Mouse (Mus musculus) spleen, adult 18-20 months (tissue): Measurements from ENCODE around the gene Vezt.

ENCODE experiments used
- DNase-seq, 2 experiments: peaks; one replicate each; pipeline ENCODE4 v3.0.0; 2022; ENCODE audit warnings: mixed read lengths in 2 of 2

The Vezt gene

DNA sequence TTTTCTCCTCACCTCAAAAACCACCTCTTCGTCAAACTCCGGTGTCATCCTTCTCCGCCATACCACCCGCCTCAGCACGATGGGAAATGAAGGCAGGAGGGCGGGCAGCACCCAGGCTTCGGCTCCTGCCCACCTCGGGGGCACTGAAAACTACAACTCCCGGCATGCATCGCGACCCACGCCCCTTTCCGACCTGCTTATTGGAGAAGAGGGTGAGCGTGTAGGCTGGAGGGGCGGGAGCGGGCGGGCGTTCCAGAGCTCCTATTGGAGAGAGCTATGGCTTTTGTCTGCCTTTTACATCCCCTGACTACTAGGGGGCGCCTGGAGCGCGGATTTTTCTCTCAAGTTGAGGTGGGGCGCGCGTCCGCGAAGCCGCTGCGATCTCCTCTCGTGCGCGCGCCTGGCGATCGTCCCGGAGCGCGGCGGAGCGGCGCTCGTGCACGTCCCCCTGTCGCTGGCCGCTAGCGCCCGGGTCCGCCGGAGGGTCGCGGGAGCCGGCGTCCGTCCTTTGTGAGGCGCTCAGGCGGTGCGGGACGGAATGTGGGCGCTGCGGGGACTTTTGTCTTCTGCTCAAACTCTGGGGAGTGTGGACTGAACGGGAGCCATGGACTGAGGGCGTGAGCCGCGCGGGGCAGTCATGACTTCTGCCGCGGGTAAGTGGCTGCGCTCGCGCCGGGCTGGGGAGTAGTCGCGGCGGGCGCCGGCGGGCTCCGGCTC, at the start of gene Vezt, which contains the start of gene Fgd6:
Vezt (minus strand) TSS at position 160 of the 717 bp plus-strand sequence.
Fgd6 (plus strand) TSS at position 344 of the 717 bp plus-strand sequence.
- peak; percentile 97 to 99 for DNase-seq

DNA sequence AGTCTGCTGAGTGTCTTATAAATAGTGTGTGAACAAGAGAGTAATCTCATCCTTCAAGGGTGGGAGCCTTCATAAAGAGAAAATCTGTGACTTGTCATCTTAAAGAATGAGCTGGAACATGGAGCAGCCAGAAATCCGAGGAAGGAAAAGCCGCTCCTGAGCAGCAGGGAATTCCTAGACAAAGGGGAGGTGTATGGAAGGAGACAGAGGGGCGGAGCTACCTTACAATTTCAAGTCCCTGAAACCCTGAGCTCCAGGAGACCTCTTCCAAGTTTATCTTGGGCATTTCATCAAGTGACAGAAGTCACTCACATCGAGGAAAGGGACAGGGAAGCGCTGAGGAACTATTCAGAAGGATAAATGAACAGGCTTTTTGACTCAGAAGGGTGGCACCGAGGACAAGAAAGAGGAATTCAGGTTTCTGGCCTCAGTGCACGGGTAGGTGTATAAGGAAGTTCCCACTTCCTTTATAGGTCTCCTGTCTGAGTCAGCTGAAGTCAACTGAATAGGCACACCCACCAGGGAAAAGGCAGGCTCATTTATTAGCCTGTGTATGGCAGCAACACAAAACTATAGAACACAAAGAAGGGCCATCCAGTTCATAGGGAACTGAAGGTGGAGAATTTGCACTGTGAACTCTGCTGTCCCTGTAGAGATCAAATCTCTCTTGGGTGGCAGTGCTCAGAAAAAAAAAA, 46.6 kb upstream of the Vezt start:
- DNase-seq, result no peak

DNA sequence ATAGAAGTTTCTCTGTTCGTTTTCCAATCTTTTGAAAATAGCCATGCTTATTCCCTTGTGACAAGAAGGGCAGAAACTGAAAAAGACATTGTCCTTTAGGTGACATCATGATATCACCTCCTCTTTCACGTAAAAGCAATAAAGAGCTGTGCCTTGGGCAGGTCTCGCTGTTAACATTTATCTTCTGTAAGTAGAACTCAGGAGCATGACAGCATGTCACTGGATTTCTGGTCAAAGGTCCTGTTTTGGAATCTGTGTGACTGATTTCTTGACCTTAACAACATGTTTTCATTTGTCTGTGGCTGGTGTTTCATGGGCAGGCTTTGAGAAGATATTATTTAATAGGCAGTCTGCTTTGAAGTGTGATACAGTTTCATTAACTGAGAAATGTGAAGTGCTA, 45.1 kb upstream of the Vezt start:
- no peak for DNase-seq

DNA sequence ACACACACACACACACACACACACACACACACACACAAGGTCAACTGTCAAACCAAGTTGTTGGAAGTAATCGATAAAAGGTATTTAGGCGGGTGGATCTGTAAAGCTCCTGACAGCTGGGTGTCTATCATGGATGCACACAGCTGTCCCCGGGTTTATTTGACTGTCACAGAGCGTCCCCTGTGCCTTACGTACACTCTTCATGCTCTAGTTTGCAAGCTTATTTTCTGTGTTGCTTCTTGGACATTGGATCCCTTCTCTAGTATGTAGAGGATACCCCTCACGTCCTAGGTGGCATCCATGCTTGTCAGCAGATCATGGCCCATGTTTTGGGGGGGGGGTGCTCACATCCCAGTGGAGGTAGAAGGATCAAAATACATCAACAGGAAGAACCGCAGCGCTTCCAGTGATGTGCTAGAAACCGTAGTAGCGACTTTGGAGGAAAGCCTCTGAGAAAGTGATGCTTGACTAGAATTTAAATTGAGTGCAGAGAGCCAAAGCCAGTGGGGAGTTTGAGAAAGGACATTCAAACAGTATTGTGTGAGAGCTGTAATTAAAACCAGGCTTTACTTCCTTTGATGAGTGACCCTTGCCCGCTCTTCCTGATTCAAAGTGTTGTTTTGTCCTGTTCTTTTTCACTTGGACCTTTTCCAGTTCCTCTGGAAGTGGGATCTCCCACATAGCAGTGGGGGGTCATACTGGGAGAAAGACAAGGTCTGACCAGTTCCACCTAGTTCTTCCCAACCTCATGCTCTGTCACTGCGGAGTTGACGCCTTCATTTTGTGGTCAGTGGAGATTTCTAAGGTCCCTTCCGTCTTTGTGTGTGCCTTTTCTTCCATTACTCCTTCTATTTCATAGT, 41.6 kb upstream of the Vezt start:
- no peak for DNase-seq

DNA sequence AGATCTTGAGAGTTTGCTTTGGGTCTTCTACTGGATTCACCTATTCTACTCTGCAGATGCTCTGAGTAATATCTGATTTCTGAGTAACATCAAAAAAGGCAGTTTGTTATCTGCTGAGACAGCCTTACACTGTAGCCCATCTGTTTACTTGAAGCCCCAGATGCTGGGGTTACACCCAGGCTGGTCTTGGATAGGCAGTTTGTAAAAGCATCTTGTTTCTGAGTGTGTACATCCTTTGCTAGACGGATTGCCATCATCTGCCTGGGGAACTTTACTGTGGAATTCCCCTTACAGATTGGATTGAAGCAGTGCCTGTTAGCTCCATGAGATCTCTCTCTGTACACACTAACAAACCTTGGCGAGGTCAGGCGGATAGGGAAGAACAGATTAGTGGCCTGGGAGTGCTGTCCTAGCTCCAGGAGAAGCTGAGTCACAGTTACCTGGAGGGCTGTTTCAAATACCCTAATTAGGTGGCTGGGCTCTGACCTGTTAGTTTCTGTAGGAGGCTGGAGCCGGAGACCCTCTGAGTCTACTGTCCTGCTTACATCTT, 37.4 kb upstream of the Vezt start:
- DNase-seq, result no peak

DNA sequence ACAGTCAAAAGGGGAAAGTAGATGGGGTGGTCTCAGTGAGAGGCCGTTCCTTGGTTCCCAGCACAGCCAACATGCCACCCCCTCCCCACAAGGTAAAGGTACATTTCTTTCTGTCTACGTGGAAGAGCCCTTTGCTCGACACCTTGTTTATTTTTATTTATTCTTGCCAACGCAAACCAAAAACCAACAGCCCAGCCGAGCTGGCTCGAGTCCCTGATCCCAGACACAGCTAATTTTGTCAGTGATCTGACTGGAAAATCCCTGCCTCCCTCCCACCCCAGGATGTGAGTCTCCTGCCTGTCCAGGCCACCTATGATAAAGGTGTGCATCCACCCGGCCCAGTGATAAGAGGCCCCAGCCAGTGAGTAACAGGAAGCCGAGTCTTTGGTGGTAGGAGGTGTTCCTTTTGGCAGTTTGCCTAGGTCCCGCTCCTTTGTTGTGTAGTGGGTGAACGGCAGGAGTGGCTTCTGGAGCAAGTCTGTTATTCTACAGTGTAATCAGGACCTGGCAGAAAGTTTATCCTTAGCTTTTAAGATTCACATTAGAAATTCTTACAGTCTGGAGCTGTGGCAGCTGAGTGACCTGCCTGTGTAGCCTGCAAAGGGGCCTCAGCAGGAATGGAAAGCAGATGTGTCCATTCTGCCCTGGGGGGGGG, 36.8 kb upstream of the Vezt start:
- no peak for DNase-seq

DNA sequence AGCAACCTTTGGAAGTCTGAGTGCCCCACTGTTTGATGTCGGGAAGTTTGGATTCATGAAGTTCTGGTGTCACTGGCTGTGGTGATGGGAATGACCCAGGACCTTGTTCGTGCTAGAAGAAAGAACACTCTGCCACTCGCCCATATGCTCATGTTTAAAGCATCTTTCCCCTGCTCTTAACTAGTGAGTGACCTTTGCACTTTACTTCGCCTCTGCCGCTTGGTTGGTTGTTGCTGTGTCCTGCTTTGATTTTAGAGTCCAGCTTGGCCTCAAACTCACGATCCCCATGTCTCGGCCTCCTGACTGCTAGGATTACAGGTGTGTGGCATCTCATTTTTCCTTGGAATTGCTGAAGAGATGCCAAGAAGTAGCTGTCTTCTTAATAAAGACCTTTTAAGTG, 36.0 kb upstream of the Vezt start:
- no peak for DNase-seq

DNA sequence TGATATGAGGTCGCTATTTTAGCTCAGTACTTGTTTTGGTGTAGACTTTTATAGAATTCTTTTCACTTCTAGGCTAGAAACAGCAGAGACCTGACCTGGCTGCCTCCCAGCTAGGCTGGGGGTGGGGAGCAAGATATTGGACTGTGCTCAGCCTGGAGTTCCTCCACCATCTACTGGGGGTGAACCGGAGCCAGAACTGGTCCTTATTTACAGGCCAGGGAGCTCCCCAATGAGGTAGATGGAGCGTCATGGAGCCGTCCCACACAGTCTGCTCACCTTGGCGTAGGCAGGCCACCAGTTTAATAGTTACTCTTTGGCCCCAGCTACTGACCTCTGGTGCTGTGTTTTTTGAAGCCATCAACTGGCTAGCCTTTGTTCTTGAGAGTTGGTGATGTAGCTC, 33.1 kb upstream of the Vezt start:
- DNase-seq, result no peak

DNA sequence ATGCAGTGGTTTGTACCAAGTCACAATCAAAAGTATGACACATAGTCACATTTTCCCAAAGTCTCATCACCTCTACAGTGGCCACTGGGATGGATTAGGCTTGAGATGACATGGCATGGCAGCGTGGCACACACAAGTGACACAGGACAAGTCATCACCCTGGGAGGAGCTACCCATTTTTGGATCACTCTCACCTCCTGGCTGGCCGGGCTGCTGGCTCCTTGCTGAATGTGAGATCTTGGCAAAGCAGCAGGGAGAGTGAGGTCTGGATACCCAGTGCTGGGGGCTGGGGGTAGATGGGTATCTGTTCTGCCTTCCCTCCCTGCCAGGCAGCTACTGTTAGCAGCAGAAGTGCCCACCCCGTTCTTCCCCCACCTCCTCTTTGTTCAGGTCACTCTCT, 31.3 kb upstream of the Vezt start:
- no peak for DNase-seq

DNA sequence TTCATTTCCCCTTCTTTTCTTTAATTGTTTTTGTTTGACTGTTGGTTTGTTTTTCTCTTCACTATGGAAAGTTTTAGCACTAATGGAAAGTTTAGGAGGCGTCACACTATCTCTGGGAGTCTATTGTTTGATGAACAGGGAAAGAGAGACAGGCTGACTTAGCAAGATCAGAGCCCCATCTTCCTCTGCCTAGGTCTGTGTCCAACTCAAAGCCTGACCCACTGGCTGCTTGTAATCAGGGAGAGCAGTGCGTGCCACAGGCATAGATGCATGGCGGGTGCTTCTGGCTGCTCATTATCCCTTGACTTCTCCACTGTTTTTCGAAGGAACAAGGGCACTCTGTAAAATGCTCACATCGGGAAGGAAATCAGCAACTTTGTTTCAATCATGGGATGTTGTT, 26.7 kb upstream of the Vezt start:
- DNase-seq, result no peak

DNA sequence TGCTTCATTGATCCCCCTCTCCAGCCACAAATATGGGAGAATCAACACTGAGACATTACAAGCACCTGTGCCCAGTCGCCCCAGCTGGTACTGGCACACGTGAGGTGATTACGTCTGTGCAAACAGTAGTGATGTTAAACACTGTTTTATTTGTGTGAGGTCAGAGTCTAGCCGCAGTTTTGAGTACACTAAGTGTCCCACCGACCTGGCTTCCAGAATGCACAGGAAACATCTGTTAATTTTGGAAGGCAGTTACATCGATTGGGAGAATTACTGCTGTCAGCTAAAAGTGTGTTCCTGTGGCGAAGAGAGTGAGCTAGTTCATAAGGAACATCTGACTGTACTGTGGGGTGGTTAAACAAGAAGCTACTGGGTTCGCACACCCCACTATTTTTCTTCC, 24.6 kb upstream of the Vezt start:
- DNase-seq, result no peak

DNA sequence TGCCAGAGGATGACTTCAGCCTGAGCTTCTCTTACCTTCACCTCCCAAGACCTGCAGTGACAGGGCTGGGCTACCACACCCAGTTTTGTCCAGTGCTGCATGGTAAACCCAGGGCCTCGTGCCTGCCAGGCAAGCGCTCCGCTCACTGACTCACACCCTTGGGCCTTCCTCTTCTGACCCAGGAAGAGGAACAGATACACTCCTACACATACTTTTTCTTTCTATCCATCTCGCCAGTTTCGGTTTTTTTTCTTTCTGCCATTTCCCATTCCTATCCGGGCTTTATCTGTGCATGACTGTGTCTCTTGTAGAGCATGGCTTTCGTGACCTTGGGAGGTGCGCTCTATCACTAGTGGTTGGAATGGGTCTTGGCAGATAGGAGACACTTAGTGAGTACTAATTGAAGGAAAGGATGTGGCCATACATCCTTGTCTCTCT, 24.0 kb upstream of the Vezt start:
- no peak for DNase-seq

DNA sequence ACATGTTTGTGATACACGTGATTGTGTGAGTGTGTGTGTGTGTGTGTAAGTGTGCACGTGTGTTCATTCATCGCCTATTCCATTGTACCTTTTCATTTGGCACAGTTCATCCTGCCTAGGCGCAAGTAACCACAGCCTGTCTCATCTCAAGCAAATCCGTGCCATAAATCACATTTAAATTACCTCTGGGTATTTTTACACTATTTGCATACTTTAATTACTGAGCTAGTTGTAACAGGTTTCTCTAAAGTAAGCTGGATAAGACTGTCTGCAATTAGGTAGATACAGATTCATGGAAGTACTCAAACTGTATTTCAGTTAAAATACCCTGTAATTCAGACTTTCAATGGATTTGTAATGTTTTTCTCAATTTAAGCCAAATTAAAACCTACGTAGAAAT, 20.9 kb upstream of the Vezt start:
- DNase-seq, result no peak

DNA sequence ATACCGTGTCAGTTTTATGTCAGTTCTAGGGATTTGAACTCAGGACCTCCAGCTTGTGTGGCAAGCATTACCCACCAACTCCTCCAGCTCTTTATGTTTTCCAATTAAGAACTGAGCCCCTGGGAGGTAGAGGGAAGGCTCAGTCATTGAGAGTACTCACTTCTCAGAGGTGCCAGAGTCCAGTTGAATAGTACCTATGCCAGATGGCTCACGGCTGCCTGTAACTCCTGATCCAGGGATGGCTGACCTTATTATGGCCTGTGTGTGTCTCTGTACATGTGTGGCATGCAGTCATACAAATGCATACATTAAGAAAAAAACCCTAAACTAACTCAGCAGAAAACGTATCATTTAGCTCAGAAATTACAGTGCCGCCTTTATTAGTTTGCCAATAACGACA, 15.1 kb upstream of the Vezt start:
- DNase-seq, result no peak

DNA sequence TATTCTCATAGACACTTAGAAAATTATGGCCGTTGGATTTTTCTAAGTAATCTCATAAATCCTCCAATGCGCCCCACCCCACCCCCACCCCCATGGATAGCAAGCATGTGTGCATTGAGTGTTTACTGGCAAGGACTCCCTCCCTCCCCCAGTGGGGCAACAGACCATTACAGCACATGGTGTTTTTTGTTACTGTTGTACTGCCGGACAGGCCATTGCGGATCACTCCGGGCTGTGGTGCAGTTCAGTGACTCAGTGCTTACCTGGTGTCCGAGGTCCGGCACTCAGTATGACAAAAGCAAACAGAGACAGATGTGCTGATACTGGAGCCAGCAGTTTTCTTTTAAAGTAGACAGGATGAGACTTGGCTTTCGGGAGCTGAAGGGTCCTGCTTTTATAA, 13.5 kb upstream of the Vezt start:
- no peak for DNase-seq

DNA sequence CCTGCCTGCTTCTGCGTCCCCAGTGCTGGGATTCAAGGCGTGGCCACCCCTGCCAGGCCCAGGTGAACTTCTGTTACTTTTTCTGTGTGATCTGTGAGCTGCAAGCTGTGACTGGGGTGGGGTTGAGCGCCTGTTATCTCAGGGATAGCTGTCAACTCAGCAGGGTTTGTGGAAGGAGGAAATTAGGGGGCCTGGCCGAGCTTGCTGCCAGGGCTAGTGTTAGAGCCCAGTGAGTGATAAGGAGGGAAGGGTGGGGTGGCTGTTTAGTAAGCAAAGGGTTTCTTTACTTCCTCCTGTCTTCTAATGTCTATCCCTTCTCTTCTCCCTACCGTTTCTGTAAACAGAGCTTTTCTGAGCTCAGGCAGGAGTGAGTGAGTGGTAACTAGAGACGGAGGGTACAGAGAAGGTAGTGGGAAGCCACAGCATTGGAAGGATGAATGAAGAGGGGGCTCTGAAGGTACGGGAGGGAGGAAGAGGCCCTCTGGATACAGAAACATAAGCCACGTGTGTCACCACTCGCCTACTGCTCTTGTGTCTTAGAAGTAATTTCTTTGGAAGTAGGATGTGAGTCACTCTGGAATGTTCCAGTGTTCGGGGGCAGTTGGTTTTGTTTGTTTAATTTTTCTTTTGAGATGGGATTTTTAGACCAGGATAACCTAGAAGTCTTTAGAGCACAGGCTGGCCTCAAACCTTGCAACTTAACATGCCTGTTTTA, 12.4 kb upstream of the Vezt start:
- DNase-seq, result no peak

DNA sequence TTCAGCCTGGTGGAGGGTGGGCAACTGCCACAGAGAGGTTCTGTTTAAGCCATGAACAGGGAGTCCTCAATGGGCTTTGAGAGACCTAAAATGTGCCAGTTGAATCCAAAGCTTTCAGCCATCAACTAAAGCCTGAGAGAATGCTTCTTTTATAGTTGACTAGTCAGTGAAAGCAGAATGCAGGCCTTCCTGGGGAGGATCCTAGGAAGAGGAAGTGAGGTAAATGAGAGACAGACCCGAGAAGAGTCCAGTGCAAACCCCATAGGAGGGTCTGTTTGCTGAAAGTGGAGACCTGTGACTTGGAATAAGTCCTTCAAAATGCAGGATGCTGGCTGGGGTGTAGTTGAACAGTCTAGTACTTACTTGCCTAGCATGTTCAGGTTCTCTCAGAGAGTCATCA, 11.4 kb upstream of the Vezt start:
- DNase-seq, result no peak

DNA sequence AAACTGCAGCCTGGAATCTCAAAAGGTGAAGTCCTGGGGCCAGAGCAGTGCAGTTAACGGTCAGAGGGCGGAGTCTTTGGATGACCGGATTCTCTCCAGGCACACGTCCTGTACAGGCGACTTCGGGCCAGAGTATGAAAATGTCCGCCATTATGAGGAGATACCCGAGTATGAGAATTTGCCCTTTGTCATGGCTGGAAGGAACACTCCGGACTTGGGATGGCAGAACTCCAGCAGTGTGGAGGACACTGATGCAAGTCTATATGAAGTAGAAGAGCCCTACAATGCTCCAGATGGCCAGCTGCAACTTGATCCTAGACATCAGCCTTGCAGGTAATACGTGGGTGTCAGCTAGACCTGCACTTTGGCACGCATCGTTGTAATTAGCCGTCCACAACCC, 9.7 kb upstream of the Vezt start:
- DNase-seq, result no peak

DNA sequence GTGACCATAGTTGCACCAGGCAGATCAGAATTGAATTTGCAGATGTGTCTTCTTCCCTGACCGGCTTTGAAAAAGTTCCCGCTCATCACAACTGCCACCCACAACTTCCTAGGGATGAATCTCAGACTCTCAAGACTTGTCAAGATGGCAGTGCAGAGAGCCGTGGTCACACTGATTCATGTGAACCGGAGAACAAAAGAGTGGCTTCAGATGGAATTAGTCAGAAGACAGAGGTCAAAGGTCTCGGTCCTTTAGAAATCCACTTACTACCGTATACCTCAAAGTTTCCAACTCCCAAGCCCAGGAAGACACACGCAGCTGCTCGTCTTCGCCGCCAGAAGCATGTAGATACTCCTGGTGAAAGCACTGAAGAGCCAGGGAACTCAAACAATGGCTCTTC, 8.3 kb upstream of the Vezt start:
- no peak for DNase-seq

DNA sequence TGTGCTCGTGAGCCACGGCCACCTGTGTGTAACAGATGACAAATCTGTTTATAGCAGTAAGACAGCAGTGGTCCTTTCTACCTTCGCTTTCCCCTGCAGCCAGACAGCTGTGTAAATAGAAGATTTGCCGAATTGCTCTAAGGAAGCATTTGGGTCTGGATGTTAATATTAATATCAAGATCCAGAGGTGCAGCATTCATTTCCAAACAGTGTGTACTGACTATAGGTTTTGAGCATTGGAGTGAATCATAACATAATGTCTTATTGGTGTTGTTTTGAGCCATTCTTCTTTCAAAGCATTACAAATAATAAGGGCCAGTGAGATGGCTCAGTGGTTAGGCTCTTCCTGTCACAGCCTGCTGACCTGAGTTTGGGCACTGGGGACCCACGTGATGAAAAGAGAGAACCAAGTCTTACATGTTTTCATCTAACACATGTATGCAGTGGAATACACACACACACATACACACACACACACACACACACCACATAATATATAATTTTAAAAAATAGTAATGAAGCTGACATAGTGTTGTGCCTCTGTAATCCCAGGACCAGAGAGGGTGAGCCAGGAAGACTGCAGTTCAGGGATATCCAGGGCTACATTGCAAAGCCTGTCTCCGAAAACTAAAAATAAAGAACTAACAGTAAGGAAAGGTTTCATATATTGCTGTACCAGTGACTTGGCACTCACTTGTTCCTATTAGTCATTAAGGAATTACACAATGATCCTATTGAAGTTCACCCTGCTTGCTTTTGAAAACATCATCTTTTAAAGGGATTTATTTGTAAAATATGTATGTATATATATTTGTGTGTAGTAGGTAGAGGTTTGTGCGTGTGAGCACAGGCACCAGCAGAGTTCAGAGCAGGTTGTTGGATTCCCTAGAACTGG, 3.0 kb upstream of the Vezt start:
- no peak for DNase-seq

DNA sequence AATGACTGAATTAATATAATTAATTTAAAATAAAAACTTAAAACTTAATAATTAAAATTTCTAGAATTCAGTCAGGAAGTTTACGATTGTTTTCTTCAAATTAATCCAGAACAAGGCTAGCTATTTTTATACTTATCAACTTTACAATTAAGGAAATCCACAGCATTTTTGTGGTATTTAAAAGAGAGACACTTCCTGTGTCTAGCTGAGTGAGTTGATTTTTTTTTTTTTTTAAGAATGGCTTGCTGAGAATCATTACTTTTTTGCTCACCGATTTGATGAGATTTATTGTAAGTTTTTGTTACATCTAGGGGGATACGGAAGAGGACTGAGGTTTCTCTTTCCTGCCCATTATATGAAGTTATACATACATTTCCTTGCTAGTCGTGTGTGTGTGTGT, 2.0 kb upstream of the Vezt start:
- DNase-seq, result no peak
